Mouse (Mus musculus) midbrain, embryonic 16.5 days (tissue): ENCODE data around the gene Heatr1. TPM values are rescaled to one million over a fixed set of nuclear protein-coding genes. Genes with fewer than 3 reads are reported as not detected.

Source experiments
- ATAC-seq: fragments of 200-750 bp; cut with Nextera tagmentation; 2 replicates; pipeline ENCODE4 v1.8.0; 2017; ENCODE audit warnings: moderate TSS enrichment
- H3K27ac ChIP-seq: fragments of 300-500 bp; sonication (generic); 2 replicates; pipeline ENCODE4 v1.5.1; 2014; ENCODE audit warnings: mild to moderate bottlenecking, low read length, mixed read lengths
- H3K27me3 ChIP-seq: fragments of 300-500 bp; sonication (generic); 2 replicates; pipeline ENCODE4 v1.6.1; 2014; ENCODE audit warnings: low read depth, low read length, mixed read lengths; ENCODE audit not compliant: control insufficient read depth, insufficient read depth
- H3K36me3 ChIP-seq: fragments of 300-500 bp; sonication (generic); 2 replicates; pipeline ENCODE4 v1.6.1; 2014; ENCODE audit warnings: mild to moderate bottlenecking, low read length, moderate library complexity, mixed read lengths; ENCODE audit not compliant: control insufficient read depth, insufficient read depth
- H3K4me1 ChIP-seq: fragments of 300-500 bp; sonication (generic); 2 replicates; pipeline ENCODE4 v1.6.1; 2014; ENCODE audit warnings: mild to moderate bottlenecking, low read length, mixed read lengths; ENCODE audit not compliant: control insufficient read depth, insufficient read depth
- H3K4me2 ChIP-seq: fragments of 300-500 bp; sonication (generic); 2 replicates; pipeline ENCODE4 v1.6.1; 2014; ENCODE audit warnings: mild to moderate bottlenecking, low read length, mixed read lengths
- H3K4me3 ChIP-seq: fragments of 300-500 bp; sonication (generic); 2 replicates; pipeline ENCODE4 v1.5.1; 2014; ENCODE audit warnings: low read depth, mild to moderate bottlenecking, low read length, moderate library complexity, mixed read lengths
- H3K9ac ChIP-seq: fragments of 300-500 bp; sonication (generic); 2 replicates; pipeline ENCODE4 v1.6.1; 2014; ENCODE audit warnings: low read depth, low read length, mixed read lengths
- H3K9me3 ChIP-seq: fragments of 300-500 bp; sonication (generic); replicated peaks from 2 replicates; pipeline ENCODE4 v1.6.1; 2014; ENCODE audit warnings: mild to moderate bottlenecking, low read length, mixed read lengths; ENCODE audit not compliant: control insufficient read depth, poor library complexity, severe bottlenecking
- WGBS: fragments of 180-500 bp; shearing (Covaris S2); extraction: QIAGEN DNeasy Blood & Tissue Kit; methylation state at CpG from one replicate; pipeline ENCODE4 v1.1.7; 2014; 5-methylcytosine and 5-hydroxymethylcytosine counted together
- polyA plus RNA-seq: library from polyadenylated mRNA; unstranded; fragments of >200 nt; fragmentation: Nextera tagmentation; extraction: Ambion mirVana; gene quantifications from 2 replicates; pipeline ENCODE4 v1.2.1, GENCODE M21; 2015

Gene Heatr1
- 10.3 and 14.7 TPM in 2 replicates for polyA plus RNA-seq

DNA sequence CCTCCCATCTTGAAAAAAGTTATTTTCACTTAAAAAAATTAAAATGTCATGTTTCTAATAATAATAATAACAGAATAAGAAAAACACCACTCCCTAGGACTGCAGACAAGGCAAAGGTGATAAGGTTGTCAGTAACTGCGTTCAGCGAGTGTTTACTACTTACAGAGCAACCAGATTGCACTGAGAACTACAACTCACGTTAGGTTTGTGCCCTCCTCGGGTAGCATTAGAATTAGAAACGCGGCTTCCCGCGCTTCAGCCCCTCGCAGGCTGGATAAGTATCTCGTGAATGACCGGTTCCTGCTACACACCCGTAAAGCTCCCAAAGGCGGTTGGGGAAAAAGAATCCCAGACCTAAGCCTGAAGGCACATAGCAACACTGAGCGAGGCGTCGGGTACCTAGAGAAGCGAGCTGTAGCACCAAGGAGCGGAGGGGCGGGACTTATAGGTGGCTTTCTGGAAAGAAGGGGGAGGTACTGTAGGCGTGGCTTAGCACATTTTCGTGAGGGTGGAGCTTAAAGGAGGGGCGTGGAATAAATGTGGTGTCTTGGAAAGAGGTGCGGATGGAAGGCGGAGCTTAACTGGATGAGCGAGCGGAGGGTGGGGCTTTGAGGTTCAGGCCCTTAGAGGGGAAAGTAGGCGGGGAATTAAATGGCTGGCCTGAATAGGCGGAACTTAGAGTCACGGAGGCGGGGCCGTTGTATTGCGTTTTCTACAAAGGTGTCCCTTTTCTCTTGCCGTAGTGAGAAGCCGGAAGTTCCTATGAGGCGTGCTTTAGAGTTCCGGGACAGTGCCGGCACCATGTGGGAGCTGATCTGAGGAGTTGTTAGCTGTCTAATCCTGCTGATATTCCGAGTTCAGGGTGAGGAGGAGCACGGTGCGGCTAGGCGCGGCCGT lies at the start of gene Heatr1:
Gene Heatr1 (plus strand): TSS at position 419 of the 897 bp plus-strand sequence.
- WGBS, result under 1% methylated on average over 43 of the region's 43 CpGs

DNA sequence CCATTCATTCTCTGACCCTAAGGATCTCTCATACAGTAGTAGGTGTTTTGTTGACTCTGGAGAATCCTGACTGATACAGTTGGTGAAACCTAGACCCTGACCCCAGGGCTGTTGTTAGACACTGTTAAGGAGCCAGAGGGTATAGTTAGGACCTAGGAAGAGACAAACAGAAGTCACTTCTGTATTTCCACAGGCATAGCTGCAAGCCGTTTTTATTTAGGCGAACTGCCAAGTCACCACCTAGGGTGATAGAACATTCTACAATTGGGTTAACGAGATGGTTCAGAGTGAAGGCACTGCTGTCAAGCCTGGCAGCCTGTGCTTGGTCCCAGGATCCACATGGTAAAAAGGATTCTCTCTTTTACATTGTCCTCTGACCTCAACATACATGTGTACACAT lies 48.0 kb upstream of the Heatr1 start:
- Histone ChIP-seq H3K4me1 (no peaks in the 10 kb centered on the region), H3K4me3 (no peak overlapping the region), H3K36me3 (no peaks in the 10 kb centered on the region), H3K27me3 (no peaks in the 10 kb centered on the region), H3K9ac (no peak overlapping the region), H3K27ac (no peak overlapping the region), H3K4me2 (no peak overlapping the region), H3K9me3 (no peaks in the 10 kb centered on the region)
- WGBS, result 69% methylated on average over 3 of the region's 3 CpGs
- ATAC-seq, result no peak

More for the DNA sequence above, at the start of gene Heatr1:
- H3K4me2 ChIP-seq, result peak within 1 kb of the TSS; percentile 95
- peak; percentile 97 for ATAC-seq
- peak within 1 kb of the TSS; percentile 74 for H3K27ac ChIP-seq
- peaks cover 8% of the 10 kb centered on the region for H3K27me3 ChIP-seq
- H3K9me3 ChIP-seq, result no peaks in the 10 kb centered on the region
- peak within 1 kb of the TSS; percentile 61 for H3K4me3 ChIP-seq
- H3K9ac ChIP-seq, result peak within 1 kb of the TSS; percentile 69
- peaks cover 2% of the 10 kb centered on the region; the same call in 1 of the 2 replicates for H3K36me3 ChIP-seq
- H3K4me1 ChIP-seq, result peaks cover 10% of the 10 kb centered on the region

DNA sequence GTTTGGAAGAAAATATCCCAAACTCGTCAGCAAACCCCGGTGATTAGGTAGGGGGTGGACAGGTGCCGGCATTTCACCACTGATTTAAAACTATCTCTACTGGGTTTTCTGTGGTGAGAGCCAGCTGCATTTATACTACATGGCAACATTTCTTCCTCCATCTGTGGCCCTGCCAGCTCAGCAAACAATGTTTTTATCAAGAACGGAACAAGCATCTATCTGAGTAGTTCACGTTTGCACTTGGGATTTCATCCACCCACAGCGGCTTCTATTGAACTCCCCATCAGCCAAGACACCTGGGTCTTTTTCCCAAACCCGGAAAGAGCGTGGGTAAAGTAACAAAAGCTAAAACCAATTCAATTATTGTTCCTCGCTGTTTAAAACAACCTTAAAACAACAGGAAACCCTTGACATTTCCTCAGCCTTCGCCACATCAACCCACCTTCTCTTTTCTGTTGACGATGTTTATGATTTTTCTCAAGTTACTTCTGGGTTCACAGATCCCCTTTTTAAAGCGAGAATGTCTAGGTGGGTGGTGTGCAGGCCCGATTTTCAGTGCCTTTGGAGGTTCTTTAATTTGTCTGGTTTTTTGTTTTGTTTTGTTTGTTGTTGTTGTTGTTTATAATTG lies 45.5 kb upstream of the Heatr1 start:
- no peak for ATAC-seq
- Histone ChIP-seq H3K4me1 (no peaks in the 10 kb centered on the region), H3K9me3 (no peaks in the 10 kb centered on the region), H3K36me3 (no peaks in the 10 kb centered on the region), H3K9ac (no peak overlapping the region), H3K4me3 (no peak overlapping the region), H3K27ac (no peak overlapping the region), H3K27me3 (no peaks in the 10 kb centered on the region), H3K4me2 (no peak overlapping the region)
- WGBS, result 78% methylated on average over 13 of the region's 13 CpGs

DNA sequence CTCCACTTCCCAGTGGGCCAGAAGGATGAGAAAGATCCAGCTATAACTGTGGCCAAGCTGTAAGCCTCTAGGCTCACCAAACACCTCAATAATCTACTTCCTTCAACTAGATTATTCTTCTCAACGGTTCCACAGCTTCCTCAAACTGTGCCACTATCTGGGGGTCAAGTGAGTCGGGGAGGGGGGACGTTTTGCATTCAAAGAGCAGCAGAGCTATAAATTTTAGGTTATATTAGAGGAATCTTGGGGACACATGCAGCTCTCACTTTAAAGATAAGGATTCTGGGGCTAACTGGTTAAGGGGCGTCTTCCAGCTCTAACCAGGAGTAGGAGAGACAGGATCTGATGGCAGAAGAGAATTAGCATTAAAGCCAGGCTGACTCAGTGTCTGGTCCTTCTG lies 38.6 kb upstream of the Heatr1 start:
- 75% methylated on average over 4 of the region's 4 CpGs for WGBS
- no peak overlapping the region for H3K9ac ChIP-seq
- no peaks in the 10 kb centered on the region for H3K36me3 ChIP-seq
- no peak overlapping the region for H3K4me3 ChIP-seq
- H3K27me3 ChIP-seq, result no peaks in the 10 kb centered on the region
- no peaks in the 10 kb centered on the region for H3K9me3 ChIP-seq
- no peak overlapping the region for H3K4me2 ChIP-seq
- H3K4me1 ChIP-seq, result no peaks in the 10 kb centered on the region
- no peak overlapping the region for H3K27ac ChIP-seq
- no peak for ATAC-seq

DNA sequence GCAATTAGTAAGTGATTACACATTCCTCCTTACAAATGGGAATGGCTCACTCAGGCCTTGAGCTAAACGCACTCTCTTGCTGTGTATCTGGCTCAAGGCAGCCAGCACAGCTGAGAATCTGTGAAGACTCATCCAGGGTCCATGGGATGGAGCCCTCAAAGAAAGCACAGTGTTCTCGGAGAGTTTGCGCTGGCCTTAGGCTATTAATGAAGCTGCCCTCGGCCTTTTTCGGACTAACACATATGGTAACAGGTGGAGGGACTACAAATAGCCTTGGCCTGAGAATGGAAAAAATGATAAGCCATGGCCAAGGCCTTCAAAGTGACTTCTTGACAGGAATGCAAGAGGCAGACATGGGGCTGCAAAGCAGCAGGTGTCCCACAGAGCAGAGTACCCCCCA lies 37.3 kb upstream of the Heatr1 start:
- Histone ChIP-seq H3K4me1 (no peaks in the 10 kb centered on the region), H3K4me2 (no peak overlapping the region), H3K36me3 (no peaks in the 10 kb centered on the region), H3K4me3 (no peak overlapping the region), H3K9me3 (no peaks in the 10 kb centered on the region), H3K27me3 (no peaks in the 10 kb centered on the region), H3K9ac (no peak overlapping the region), H3K27ac (no peak overlapping the region)
- 81% methylated on average over 5 of the region's 5 CpGs for WGBS
- no peak for ATAC-seq

DNA sequence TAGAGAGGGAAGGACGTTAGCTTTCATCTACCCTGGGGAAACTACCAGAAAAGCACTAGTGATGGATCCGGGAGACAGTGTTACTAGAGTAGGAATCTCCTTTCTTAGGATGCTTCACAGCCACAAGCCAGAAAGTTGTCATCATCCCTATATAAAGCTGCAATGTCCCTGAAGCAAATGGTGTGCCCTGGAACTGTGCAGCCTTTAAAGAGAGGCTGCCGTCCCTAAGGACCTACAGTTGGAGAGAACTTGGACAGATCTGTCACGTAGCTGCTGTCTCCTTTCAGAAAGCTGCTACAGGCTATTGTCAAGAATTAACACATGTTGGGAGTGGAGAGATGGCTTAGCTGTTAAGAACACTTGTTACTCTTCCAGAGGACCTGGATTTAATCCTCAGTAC lies 33.3 kb upstream of the Heatr1 start:
- no peaks in the 10 kb centered on the region for H3K27me3 ChIP-seq
- no peak overlapping the region for H3K27ac ChIP-seq
- no peak overlapping the region for H3K4me3 ChIP-seq
- no peaks in the 10 kb centered on the region for H3K4me1 ChIP-seq
- 84% methylated on average over 4 of the region's 4 CpGs for WGBS
- H3K9ac ChIP-seq, result no peak overlapping the region
- H3K9me3 ChIP-seq, result no peaks in the 10 kb centered on the region
- no peak overlapping the region for H3K4me2 ChIP-seq
- ATAC-seq, result no peak
- no peaks in the 10 kb centered on the region for H3K36me3 ChIP-seq

DNA sequence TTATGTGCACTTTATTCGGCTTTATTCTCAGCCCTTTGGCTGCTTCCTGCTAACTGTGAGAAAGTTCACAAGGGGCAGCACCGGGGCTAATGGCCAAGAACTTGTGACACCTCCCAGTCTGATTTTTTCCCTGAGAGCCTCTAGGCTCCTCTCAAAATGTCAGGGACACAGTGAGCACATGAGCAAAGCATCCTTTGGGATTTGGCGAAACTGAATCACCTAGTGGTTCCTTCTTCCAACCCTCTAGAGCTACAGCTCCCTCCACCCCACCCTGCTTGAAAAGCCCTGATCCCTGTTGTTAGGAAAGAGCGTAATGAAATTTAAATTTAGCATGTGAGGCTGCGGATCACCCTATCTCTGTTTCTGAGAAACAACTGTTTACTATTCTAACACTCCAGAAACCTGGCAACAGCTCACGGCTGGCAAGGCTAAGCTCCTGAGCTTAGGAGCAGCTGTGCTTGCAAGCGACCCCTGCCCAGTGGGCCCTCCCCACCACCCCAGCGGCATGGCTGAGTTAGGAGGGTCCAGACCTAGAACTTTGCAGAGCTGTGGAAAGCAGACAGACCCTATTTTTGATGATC lies 25.7 kb upstream of the Heatr1 start:
- H3K36me3 ChIP-seq, result no peaks in the 10 kb centered on the region
- H3K27me3 ChIP-seq, result no peaks in the 10 kb centered on the region
- H3K9ac ChIP-seq, result no peak overlapping the region
- H3K4me3 ChIP-seq, result no peak overlapping the region
- H3K4me1 ChIP-seq, result no peaks in the 10 kb centered on the region
- no peak overlapping the region for H3K4me2 ChIP-seq
- WGBS, result 52% methylated on average over 8 of the region's 8 CpGs
- no peaks in the 10 kb centered on the region for H3K9me3 ChIP-seq
- H3K27ac ChIP-seq, result no peak overlapping the region
- ATAC-seq, result no peak

DNA sequence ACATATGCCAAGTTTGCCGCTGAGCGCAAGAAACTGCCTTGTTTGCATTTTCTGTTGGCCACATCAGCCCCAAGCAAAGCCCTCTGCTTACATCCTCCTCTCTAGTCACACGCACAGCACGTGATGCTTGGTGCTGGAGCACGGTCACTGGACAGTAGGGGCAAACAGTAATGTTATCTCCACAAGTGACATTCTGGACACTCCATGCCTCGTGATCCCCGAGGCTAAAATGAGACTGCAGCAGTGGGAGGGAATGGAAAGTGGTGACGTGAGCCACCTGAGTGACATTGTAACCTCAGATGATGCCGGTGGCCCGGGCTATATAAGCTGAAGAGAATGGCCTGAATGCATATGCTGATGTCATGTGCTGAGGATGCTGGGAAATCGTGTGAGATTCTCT lies 24.9 kb upstream of the Heatr1 start:
- Histone ChIP-seq H3K9me3 (no peaks in the 10 kb centered on the region), H3K9ac (no peak overlapping the region), H3K36me3 (no peaks in the 10 kb centered on the region), H3K4me2 (no peak overlapping the region), H3K4me3 (no peak overlapping the region), H3K27me3 (no peaks in the 10 kb centered on the region), H3K27ac (no peak overlapping the region), H3K4me1 (no peaks in the 10 kb centered on the region)
- WGBS, result 87% methylated on average over 11 of the region's 11 CpGs
- ATAC-seq, result no peak

DNA sequence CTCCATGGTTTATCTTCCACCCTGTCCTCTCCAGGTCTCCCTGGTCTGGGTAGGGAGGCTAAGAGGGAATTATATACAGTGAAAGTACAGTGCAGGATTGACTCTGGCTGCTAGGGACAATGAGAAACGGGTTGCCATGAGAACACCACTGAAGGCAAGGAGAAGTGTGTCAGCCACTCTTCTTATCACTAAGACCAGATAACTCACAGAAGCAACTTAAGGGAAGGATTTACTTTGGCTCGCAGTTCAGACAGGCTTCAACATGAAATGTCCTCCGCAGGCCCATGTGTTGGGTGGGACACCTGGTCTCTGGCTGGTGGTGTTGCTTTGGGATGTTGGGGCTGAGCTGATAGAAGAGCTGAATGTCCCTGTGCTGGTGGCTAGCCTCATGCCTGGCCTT lies 22.1 kb upstream of the Heatr1 start:
- no peak overlapping the region for H3K4me3 ChIP-seq
- no peaks in the 10 kb centered on the region for H3K27me3 ChIP-seq
- H3K4me2 ChIP-seq, result no peak overlapping the region
- H3K36me3 ChIP-seq, result no peaks in the 10 kb centered on the region
- 76% methylated on average over 3 of the region's 3 CpGs for WGBS
- H3K4me1 ChIP-seq, result no peaks in the 10 kb centered on the region
- H3K27ac ChIP-seq, result no peak overlapping the region
- no peaks in the 10 kb centered on the region for H3K9me3 ChIP-seq
- H3K9ac ChIP-seq, result no peak overlapping the region
- ATAC-seq, result no peak
